Mouse (Mus musculus) adrenal gland, postnatal 4 days (tissue): ENCODE data around the gene Col15a1. TPM values are rescaled to one million over a fixed set of nuclear protein-coding genes. Genes with fewer than 3 reads are reported as not detected.

Experiments used
- DNase-seq, 2 experiments: peaks; one replicate each; pipeline ENCODE4 v3.0.0; 2021 to 2022; ENCODE audit warnings: low spot score in 2 of 2, mixed read lengths in 2 of 2
- total RNA-seq, 2 experiments: library from RNA; stranded (reverse); gene quantifications; 2 replicates each; pipeline ENCODE4 v1.2.3; 2021

Gene Col15a1
- total RNA-seq, 2 experiments from 2014 or later, result 80.5 to 89.6 TPM

- DNase-seq, result no peak
Observed at GRCm38 (mm10) chr4:47228945-47229344, 21.0 kb downstream of the Col15a1 start.

- no peak for DNase-seq
Observed at GRCm38 (mm10) chr4:47230498-47230897, 22.5 kb downstream of the Col15a1 start.

- no peak for DNase-seq
Observed at GRCm38 (mm10) chr4:47231322-47231721, 23.4 kb downstream of the Col15a1 start.

GRCm38 (mm10) chr4:47233192-47233835, 25.4 kb downstream of the Col15a1 start:
- DNase-seq, result no peak

GRCm38 (mm10) chr4:47234667-47235267, 26.8 kb downstream of the Col15a1 start:
- DNase-seq, result peak; percentile 65 to 74

GRCm38 (mm10) chr4:47235312-47235711, 27.4 kb downstream of the Col15a1 start:
- DNase-seq, result no peak

- DNase-seq, result no peak
Observed at GRCm38 (mm10) chr4:47236104-47236503, 28.1 kb downstream of the Col15a1 start.

- no peak for DNase-seq
Observed at GRCm38 (mm10) chr4:47237220-47237619, 29.3 kb downstream of the Col15a1 start.

- DNase-seq, result no peak
Observed at GRCm38 (mm10) chr4:47239114-47239513, 31.2 kb downstream of the Col15a1 start.

- DNase-seq, result no peak
Observed at GRCm38 (mm10) chr4:47240901-47241300, 32.9 kb downstream of the Col15a1 start.

GRCm38 (mm10) chr4:47242127-47242526, 34.2 kb downstream of the Col15a1 start:
- DNase-seq, result no peak

- no peak for DNase-seq
Observed at GRCm38 (mm10) chr4:47244651-47245050, 36.7 kb downstream of the Col15a1 start.

GRCm38 (mm10) chr4:47245621-47246020, 37.7 kb downstream of the Col15a1 start:
- no peak for DNase-seq

GRCm38 (mm10) chr4:47246811-47247210, 38.9 kb downstream of the Col15a1 start:
- no peak for DNase-seq

- no peak for DNase-seq
Observed at GRCm38 (mm10) chr4:47247574-47247973, 39.6 kb downstream of the Col15a1 start.

- no peak for DNase-seq
Observed at GRCm38 (mm10) chr4:47249193-47249592, 41.2 kb downstream of the Col15a1 start.

GRCm38 (mm10) chr4:47251069-47251468, 43.1 kb downstream of the Col15a1 start:
- DNase-seq, result peak; percentile 22 to 67

- DNase-seq, result no peak
Observed at GRCm38 (mm10) chr4:47251693-47252435, 43.9 kb downstream of the Col15a1 start.

- DNase-seq, result no peak
Observed at GRCm38 (mm10) chr4:47252627-47253026, 44.7 kb downstream of the Col15a1 start.

- DNase-seq, result peak; percentile 35 to 70
Observed at GRCm38 (mm10) chr4:47255641-47256040, 47.7 kb downstream of the Col15a1 start.

- no peak for DNase-seq
Observed at GRCm38 (mm10) chr4:47258201-47258600, 50.2 kb downstream of the Col15a1 start.

- no peak for DNase-seq
Observed at GRCm38 (mm10) chr4:47261049-47261448, 53.1 kb downstream of the Col15a1 start.
